Mouse (Mus musculus) bone marrow macrophage, adult 2 months (primary cell): ENCODE results near the gene Calcoco1. TPM values are rescaled to one million over a fixed set of nuclear protein-coding genes. Genes with fewer than 3 reads are reported as not detected.

Source experiments
- H3K27ac ChIP-seq: 2 replicates; pipeline ENCODE4 v1.5.1; 2012; ENCODE audit warnings: low read depth, low read length; ENCODE audit not compliant: insufficient read depth
- H3K4me1 ChIP-seq: 2 replicates; pipeline ENCODE4 v1.6.1; 2012; ENCODE audit warnings: low read length; ENCODE audit not compliant: control insufficient read depth, insufficient read depth
- H3K4me3 ChIP-seq: 2 replicates; pipeline ENCODE4 v1.5.1; 2012; ENCODE audit warnings: mild to moderate bottlenecking, low read length, moderate library complexity; ENCODE audit not compliant: insufficient read depth
- CTCF ChIP-seq: IDR thresholded peaks from 2 replicates; pipeline ENCODE4 v1.5.1; 2012; ENCODE audit warnings: low read depth, mild to moderate bottlenecking, low read length, moderate library complexity
- POLR2A ChIP-seq: IDR thresholded peaks from 2 replicates; pipeline ENCODE4 v1.6.1; 2012; ENCODE audit warnings: mild to moderate bottlenecking, low read depth, low read length, borderline replicate concordance
- polyA plus RNA-seq: library from polyadenylated mRNA; stranded (reverse); fragments of >200 nt; gene quantifications from 2 replicates; pipeline ENCODE4 v1.2.4, GENCODE M21; 2012; ENCODE audit not compliant: missing spikeins, insufficient read depth, insufficient read length

Gene Calcoco1
- 71.0 and 72.9 TPM in 2 replicates for polyA plus RNA-seq

DNA sequence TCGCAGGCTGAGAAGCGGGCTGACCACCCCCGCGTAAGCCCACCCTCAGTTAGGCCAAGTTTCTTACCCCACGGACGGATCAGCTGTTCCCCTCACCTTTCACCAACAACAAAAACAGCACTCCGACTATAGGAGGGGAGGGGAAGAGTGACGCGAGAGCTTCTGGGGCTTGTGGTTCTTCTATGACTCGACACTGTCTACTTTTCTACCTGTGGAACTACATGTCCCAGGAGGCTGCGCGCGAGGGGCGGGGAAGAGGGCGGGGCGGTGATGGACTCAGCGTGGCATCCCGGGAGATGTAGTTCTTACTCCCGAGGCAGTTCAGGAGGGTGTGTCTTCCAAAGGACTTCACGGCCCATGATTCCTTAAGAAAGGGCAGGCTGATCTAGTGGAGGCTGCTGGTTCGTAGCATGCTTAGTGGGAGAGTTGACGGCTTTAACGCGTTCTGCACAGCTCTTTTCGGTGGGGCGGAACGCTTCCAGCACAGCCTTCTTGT, at the start of gene Calcoco1:
TSS of gene Calcoco1 (minus strand) at position 199 of the 496 bp plus-strand sequence.
- TF ChIP-seq CTCF (no peak), POLR2A (no peak)
- no peak within 1 kb of the TSS for H3K27ac ChIP-seq
- peak within 1 kb of the TSS; percentile 81 for H3K4me3 ChIP-seq
- peaks cover 5% of the 10 kb centered on the region for H3K4me1 ChIP-seq

DNA sequence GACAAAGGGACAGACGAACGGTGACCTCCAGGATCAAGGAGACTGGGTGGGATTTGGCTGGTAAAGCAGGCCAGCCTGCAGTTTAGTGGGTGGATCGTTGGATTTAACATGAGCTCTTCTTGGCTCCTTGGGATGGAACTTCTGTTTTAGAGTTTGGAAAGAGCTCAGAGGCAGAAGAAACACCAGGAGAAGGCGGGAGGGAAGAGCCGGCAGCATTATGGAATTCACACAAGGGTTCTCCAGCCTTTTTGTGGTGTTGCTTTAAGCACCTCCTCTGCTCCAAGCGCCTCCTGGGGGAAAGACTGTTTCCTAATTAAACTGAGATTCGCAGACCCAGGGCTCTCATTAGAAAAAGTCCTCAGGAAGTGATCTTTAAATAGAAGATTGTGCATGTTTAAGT, 48.9 kb upstream of the Calcoco1 start:
- no peak for TF ChIP-seq POLR2A
- no peak for TF ChIP-seq CTCF
- no peak overlapping the region for H3K27ac ChIP-seq
- peaks cover 2% of the 10 kb centered on the region; the same call in 1 of the 2 replicates for H3K4me1 ChIP-seq
- H3K4me3 ChIP-seq = no peak overlapping the region

DNA sequence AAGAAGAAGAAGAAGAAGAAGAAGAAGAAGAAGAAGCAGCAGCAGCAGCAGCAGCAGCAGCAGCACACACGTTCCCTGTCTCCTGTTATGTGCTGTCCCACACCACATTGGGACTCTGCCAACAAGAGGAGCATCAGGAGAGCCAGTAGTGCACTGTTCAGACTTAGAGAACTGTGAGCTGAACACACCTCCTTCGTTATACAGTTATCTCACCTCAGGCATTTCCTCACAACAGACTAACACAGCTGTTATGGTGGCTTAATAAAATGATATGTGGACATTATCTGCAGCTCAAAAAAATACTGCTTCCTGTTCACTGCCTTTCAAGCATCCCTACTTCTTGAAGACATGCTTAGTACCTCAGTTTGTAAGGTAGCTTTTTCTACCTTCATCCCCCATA, 43.2 kb upstream of the Calcoco1 start:
- H3K27ac ChIP-seq = no peak overlapping the region
- H3K4me1 ChIP-seq = peaks cover 2% of the 10 kb centered on the region; the same call in 1 of the 2 replicates
- H3K4me3 ChIP-seq = no peak overlapping the region
- TF ChIP-seq CTCF (no peak), POLR2A (no peak)

DNA sequence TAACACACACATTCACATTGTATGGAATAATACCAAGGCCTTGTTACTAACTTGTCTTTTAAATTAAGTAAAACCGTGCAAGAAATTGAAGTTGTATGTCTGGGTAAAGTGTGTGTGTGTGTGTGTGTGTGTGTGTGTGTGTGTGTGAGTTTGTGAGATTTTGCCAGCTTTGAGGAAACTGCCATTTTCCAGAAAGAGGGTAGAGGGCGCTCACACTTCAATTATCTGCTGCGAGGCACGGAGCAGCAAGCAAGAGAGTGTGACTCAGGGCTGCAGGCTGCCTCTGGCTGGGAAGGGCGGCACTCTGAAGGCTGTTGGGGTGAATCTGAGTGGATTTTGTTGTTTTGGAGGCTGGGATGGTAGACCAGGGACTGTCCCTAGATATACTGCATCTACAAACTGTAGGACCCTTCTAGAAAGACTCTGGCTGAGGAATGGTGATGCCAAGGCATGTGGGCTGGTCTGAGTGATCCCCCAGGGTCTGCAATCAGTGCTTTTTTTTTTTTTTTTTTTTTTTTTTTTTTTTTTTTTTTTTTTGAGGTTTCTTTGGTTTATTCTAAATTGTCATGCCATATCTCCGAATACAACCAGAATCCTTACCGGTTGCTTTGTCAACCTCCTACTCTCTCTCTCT, 39.9 kb upstream of the Calcoco1 start:
- Histone ChIP-seq H3K4me1 (no peaks in the 10 kb centered on the region), H3K27ac (no peak overlapping the region), H3K4me3 (no peak overlapping the region)
- TF ChIP-seq POLR2A (no peak), CTCF (peak; percentile 36; the same call in 1 of the 2 replicates)

DNA sequence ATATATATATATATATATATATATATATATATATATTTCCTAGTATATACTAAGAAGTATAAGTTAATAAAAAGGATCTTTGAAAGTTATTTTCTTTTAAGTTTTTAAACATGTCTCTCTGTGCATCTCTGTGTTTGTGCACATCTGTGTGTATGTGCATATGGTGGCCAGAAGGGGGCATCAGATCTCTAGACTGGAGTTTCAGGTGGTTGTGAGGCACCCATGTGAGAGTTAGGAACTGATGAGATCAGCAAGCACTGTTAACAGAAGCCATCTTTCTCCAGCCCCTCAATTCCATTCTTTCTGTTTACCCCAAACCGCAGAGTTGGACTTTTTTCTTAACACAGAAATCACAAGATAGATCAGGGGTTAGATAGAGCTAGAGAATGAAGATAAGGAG, 35.7 kb upstream of the Calcoco1 start:
- no peak overlapping the region for H3K4me3 ChIP-seq
- H3K27ac ChIP-seq = no peak overlapping the region
- TF ChIP-seq POLR2A = no peak
- TF ChIP-seq CTCF = no peak

DNA sequence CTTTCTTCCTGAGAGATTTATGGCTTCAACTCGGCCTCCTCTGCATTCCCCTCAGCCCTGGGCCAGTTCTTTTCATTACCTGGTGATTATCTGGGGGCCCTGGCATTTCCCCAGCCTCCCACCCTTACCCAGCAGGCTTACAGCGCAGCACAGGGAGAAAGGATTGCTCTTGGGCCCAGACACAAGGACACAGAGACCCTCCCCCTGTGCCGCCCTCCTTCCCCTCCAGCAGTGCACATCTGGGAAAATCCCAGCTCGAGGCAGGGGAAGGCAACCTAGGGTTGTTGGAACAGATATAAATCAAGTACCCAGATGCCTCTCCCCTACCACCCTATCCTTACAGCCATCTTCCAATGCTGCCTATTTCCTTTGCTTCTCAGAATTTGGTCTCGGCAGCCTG, 33.1 kb upstream of the Calcoco1 start:
- no peak overlapping the region for H3K4me3 ChIP-seq
- H3K4me1 ChIP-seq = no peaks in the 10 kb centered on the region
- TF ChIP-seq POLR2A = no peak
- TF ChIP-seq CTCF = no peak
- no peak overlapping the region for H3K27ac ChIP-seq

More for the DNA sequence above, 35.7 kb upstream of the Calcoco1 start:
- no peaks in the 10 kb centered on the region for H3K4me1 ChIP-seq

DNA sequence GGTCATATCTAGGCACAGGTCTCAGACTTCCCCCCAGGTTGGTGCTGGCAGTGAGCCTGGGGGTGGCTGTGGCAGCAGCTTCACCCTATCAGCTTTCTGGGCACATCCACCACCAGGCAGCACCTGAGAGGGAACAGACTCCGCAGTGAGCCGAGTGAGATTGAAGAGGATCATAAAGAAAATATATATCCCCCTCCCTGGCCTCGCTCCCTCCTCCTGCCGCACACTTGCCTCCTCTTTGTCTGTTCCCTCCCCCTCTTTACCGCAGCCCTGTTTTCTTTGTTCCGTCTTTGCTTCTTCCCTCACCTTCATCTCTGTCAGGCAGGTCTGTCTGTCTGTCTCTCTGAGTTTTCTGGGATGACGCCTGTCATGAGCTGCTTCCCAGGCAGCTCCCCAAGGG, 32.4 kb upstream of the Calcoco1 start:
- no peaks in the 10 kb centered on the region for H3K4me1 ChIP-seq
- no peak for TF ChIP-seq CTCF
- TF ChIP-seq POLR2A = no peak
- H3K27ac ChIP-seq = no peak overlapping the region
- no peak overlapping the region for H3K4me3 ChIP-seq

DNA sequence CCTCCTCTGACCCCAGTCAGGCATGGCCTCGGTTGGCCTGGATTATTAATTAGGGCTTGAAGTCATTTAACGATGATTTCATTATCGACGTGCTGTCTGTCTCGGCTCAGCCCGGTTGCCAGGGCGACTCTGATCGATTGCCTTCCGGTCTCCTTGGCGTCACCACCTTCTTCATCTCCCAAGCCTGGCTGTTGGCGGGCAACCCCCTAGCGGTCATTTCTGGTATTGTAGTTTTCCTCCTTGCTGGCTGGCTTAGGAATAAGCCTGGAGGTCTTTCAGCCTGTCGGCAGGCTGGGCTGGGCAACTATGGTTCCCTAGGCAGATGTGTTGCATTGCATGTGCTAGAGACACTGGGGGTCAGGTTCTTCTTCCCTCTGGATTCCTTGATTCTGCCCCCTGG, 31.2 kb upstream of the Calcoco1 start:
- H3K4me3 ChIP-seq = no peak overlapping the region
- TF ChIP-seq CTCF = peak; percentile 92
- TF ChIP-seq POLR2A = no peak
- H3K4me1 ChIP-seq = no peaks in the 10 kb centered on the region
- no peak overlapping the region for H3K27ac ChIP-seq

DNA sequence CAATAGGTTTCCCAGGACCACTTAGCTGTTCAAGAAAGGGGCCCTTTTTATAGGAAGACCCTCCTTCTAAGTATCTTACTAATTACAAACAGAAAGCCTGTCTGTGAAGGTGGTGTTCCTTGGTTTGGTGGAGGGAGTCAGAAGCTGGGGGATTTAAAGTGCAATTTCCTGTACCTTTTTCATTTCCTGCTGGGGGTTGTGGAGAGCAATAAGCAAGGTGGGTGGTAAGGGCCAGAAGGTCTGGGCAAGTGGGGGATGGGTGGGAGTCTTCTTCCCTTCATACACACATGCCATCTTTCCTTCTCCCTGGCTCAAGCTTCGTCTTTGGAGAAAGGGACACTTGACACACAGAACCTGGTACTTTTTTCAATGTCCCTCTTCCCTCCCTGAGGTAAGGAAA, 30.2 kb upstream of the Calcoco1 start:
- Histone ChIP-seq H3K4me3 (no peak overlapping the region), H3K4me1 (no peaks in the 10 kb centered on the region), H3K27ac (no peak overlapping the region)
- no peak for TF ChIP-seq CTCF

DNA sequence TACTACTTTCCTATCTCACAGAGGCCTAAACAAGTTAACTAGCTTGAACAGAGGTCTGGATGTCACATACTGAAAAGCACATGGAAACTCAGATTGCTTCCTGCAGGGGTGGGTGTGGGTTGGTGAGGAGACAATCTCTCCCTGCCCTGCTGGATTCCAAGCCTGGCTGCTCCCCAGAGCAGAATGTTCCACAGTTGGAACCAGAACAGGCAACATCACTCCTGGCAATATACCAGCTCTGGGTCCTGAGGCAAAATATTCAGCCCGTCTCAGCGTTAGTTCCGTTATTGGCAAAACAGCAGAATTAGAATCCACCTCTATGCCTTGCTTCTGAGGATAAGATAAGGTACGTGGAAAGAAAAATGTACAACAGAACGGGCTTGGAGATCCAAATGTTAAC, 28.3 kb upstream of the Calcoco1 start:
- Histone ChIP-seq H3K27ac (no peak overlapping the region), H3K4me1 (no peaks in the 10 kb centered on the region), H3K4me3 (no peak overlapping the region)
- no peak for TF ChIP-seq POLR2A
- no peak for TF ChIP-seq CTCF

DNA sequence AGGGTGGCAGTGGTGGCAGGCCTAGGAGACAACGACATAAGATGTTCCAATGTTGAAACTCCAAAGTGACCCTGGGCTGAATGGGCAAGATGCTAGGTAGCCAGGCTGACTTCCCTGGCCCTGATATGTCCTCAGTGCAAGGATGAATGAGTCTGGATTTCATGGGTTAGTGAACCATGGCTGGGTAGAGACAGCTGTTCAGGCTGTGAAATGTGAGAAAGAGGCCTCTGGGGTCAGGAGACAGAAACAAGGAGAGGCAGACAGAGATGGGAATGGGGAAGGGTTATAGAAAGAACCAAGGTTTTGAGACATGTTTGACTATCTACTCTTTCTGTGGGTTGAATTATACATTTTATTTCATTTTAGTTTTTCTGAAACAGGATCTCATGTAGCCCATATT, 27.1 kb upstream of the Calcoco1 start:
- no peaks in the 10 kb centered on the region for H3K4me1 ChIP-seq
- H3K27ac ChIP-seq = no peak overlapping the region
- no peak for TF ChIP-seq CTCF
- TF ChIP-seq POLR2A = no peak
- H3K4me3 ChIP-seq = no peak overlapping the region
